Mouse (Mus musculus) spleen, adult 10 weeks (tissue): ENCODE results near the gene Olfr382. TPM values are rescaled to one million over a fixed set of nuclear protein-coding genes. Genes with fewer than 3 reads are reported as not detected.

ENCODE experiments used
- polyA plus RNA-seq: library from polyadenylated mRNA; stranded (reverse); fragments of 350-450 nt; fragmentation: Illumina TruSeq; extraction: RNeasy Lipid Tissue Mini Kit (QIAGEN cat#74804); gene quantifications from one replicate; pipeline ENCODE4 v1.2.3, GENCODE M21; 2015; ENCODE audit warnings: low replicate concordance; ENCODE audit not compliant: insufficient read depth

The Olfr382 gene
- polyA plus RNA-seq: not detected

DNA sequence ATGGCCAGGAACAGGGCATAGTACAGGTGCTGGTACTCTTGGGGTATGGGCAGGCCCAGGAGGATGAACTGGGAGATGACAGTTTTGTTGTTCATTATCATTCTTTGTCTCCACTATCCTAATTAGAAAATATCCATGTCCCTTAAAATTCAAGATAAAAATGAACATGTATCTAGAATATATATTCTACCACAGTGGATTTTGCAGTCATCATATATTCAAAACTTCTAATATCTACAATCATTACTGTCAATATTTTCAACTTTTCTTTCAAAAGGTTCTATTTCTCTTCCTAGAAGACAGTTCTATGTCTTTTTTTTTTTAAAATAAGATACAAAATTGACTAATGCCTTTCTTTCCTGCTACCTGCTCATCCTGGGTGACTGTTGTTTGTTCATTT, at the start of gene Olfr382:
Gene Olfr382, minus strand, starts transcription at position 101 of the 400 bp plus-strand sequence.

GRCm38 (mm10) chr11:73491503-73491902, 25.5 kb downstream of the Olfr382 start, which contains the start of gene Olfr381:
Olfr381 (minus strand) TSS chr11:73491603.

Other genes with a start within 250 kb of the Olfr382 start
- 1.4 TPM for gene Trpv3, start 249.8 kb downstream of the Olfr382 start, polyA plus RNA-seq
- gene Aspa, start 187.6 kb downstream of the Olfr382 start, polyA plus RNA-seq: 2.9 TPM
- gene Gm49340, start 187.5 kb downstream of the Olfr382 start, polyA plus RNA-seq: not detected
- gene Spata22, start 187.5 kb downstream of the Olfr382 start, polyA plus RNA-seq: not detected
- not detected for gene Olfr20, start 166.4 kb downstream of the Olfr382 start, polyA plus RNA-seq
- gene Olfr376, start 146.0 kb downstream of the Olfr382 start, polyA plus RNA-seq: not detected
- gene Olfr1, start 117.6 kb downstream of the Olfr382 start, polyA plus RNA-seq: not detected
- not detected for gene Olfr378, start 88.7 kb downstream of the Olfr382 start, polyA plus RNA-seq
- not detected for gene Olfr380, start 59.7 kb downstream of the Olfr382 start, polyA plus RNA-seq
- not detected for gene Olfr381, start 25.6 kb downstream of the Olfr382 start, polyA plus RNA-seq
- gene Olfr385, start 75.8 kb upstream of the Olfr382 start, polyA plus RNA-seq: not detected
- not detected for gene Olfr384, start 81.4 kb upstream of the Olfr382 start, polyA plus RNA-seq
- gene Zfp735, start 171.6 kb upstream of the Olfr382 start, polyA plus RNA-seq: not detected